Mouse (Mus musculus) liver, adult 2 months (tissue): ENCODE results near the gene Ldlrad3. TPM values are rescaled to one million over a fixed set of nuclear protein-coding genes. Genes with fewer than 3 reads are reported as not detected.

ENCODE experiments used
- DNase-seq: peaks from one replicate; pipeline ENCODE4 v3.0.0-alpha.2; 2011; ENCODE audit warnings: low read depth, low spot score; ENCODE audit errors: extremely low read depth
- H3K27ac ChIP-seq: fragments of 200-500 bp; replicated peaks from 2 replicates; pipeline ENCODE4 v1.5.1; 2012; ENCODE audit warnings: low read depth, mild to moderate bottlenecking, control low read depth, inconsistent platforms, low read length; ENCODE audit not compliant: insufficient read depth
- H3K27me3 ChIP-seq: fragments of 200-500 bp; 2 replicates; pipeline ENCODE4 v1.6.1; 2012; ENCODE audit warnings: mild to moderate bottlenecking, moderate library complexity, low read length, inconsistent platforms; ENCODE audit not compliant: control insufficient read depth, insufficient read depth
- H3K36me3 ChIP-seq: fragments of 200-500 bp; 2 replicates; pipeline ENCODE4 v1.6.1; 2012; ENCODE audit warnings: low read length, inconsistent platforms; ENCODE audit not compliant: control insufficient read depth, insufficient read depth
- H3K4me1 ChIP-seq: fragments of 200-500 bp; 2 replicates; pipeline ENCODE4 v1.6.1; 2011; ENCODE audit warnings: low read length; ENCODE audit not compliant: control insufficient read depth, insufficient read depth
- H3K4me3 ChIP-seq: fragments of 200-500 bp; 2 replicates; pipeline ENCODE4 v1.5.1; 2011; ENCODE audit warnings: low read depth, mild to moderate bottlenecking, control low read depth, low read length, moderate library complexity; ENCODE audit not compliant: insufficient read depth
- H3K79me2 ChIP-seq: fragments of 200-500 bp; 2 replicates; pipeline ENCODE4 v1.6.1; 2012; ENCODE audit warnings: inconsistent platforms, mild to moderate bottlenecking, low read length, moderate library complexity; ENCODE audit not compliant: control insufficient read depth, insufficient read depth
- H3K9ac ChIP-seq: fragments of 200-500 bp; 2 replicates; pipeline ENCODE4 v1.6.1; 2012; ENCODE audit warnings: low read depth, mild to moderate bottlenecking, control low read depth, inconsistent platforms, low read length
- CTCF ChIP-seq: fragments of 200-500 bp; IDR thresholded peaks from 2 replicates; pipeline ENCODE4 v1.5.1; 2011; ENCODE audit warnings: low read depth, low read length, control low read depth
- POLR2A ChIP-seq: fragments of 200-500 bp; IDR thresholded peaks from 2 replicates; pipeline ENCODE4 v1.6.1; 2011; ENCODE audit warnings: low read length, control low read depth; ENCODE audit not compliant: insufficient read depth; ENCODE audit errors: extremely low read depth
- WGBS: fragments of 180-500 bp; shearing (Covaris S2); methylation state at CpG from one replicate; pipeline ENCODE4 v1.1.7; 2018; 5-methylcytosine and 5-hydroxymethylcytosine counted together
- polyA plus RNA-seq: library from polyadenylated mRNA; depleted of rRNA; stranded (reverse); fragments of >200 nt; gene quantifications from 2 replicates; pipeline ENCODE4 v1.2.3, GENCODE M21; 2012
- total RNA-seq: library from RNA; depleted of rRNA; stranded (reverse); fragments of >200 nt; gene quantifications from 2 replicates; pipeline ENCODE4 v1.2.3, GENCODE M21; 2014

The Ldlrad3 gene
- total and polyA plus RNA-seq, 2 experiments: 2.8 to 4.5 TPM

GRCm38 (mm10) chr2:102119751-102120505 is 66.3 kb downstream of the Ldlrad3 start:
- DNase-seq: no peak
- Histone ChIP-seq H3K9ac (no peak overlapping the region), H3K27ac (no peak overlapping the region), H3K4me1 (0 out of 2 replicates have a peak, but pooled peaks cover 2% of the 10 kb centered on the region), H3K27me3 (no peaks in the 10 kb centered on the region), H3K4me3 (no peak overlapping the region), H3K79me2 (no peaks in the 10 kb centered on the region; the same call in 1 of the 2 replicates), H3K36me3 (no peaks in the 10 kb centered on the region)
- TF ChIP-seq CTCF (no peak), POLR2A (no peak)
- 81% methylated on average over 12 of the region's 12 CpGs for WGBS

GRCm38 (mm10) chr2:102118988-102119460 is 67.2 kb downstream of the Ldlrad3 start:
- no peaks in the 10 kb centered on the region for H3K27me3 ChIP-seq
- H3K4me1 ChIP-seq: peaks cover 6% of the 10 kb centered on the region
- no peak overlapping the region for H3K9ac ChIP-seq
- H3K4me3 ChIP-seq: no peak overlapping the region
- TF ChIP-seq CTCF: no peak
- no peak for TF ChIP-seq POLR2A
- DNase-seq: no peak
- H3K27ac ChIP-seq: no peak overlapping the region
- 79% methylated on average over 15 of the region's 15 CpGs for WGBS
- H3K36me3 ChIP-seq: no peaks in the 10 kb centered on the region
- no peaks in the 10 kb centered on the region; the same call in 1 of the 2 replicates for H3K79me2 ChIP-seq

- Histone ChIP-seq H3K4me1 (peaks cover 10% of the 10 kb centered on the region), H3K9ac (no peak overlapping the region), H3K79me2 (no peaks in the 10 kb centered on the region; the same call in 1 of the 2 replicates), H3K4me3 (no peak overlapping the region), H3K36me3 (no peaks in the 10 kb centered on the region), H3K27me3 (no peaks in the 10 kb centered on the region), H3K27ac (no peak overlapping the region)
- 85% methylated on average over 6 of the region's 6 CpGs for WGBS
- no peak for DNase-seq
- TF ChIP-seq CTCF (no peak), POLR2A (no peak)
Measured at GRCm38 (mm10) chr2:102117402-102117760, 68.8 kb downstream of the Ldlrad3 start.

- H3K4me3 ChIP-seq: no peak overlapping the region
- no peak overlapping the region for H3K27ac ChIP-seq
- WGBS: 73% methylated on average over 9 of the region's 9 CpGs
- H3K79me2 ChIP-seq: no peaks in the 10 kb centered on the region
- no peaks in the 10 kb centered on the region for H3K27me3 ChIP-seq
- H3K36me3 ChIP-seq: no peaks in the 10 kb centered on the region
- no peak for DNase-seq
- no peak overlapping the region for H3K9ac ChIP-seq
- TF ChIP-seq CTCF: no peak
- no peak for TF ChIP-seq POLR2A
- peaks cover 13% of the 10 kb centered on the region for H3K4me1 ChIP-seq
Measured at GRCm38 (mm10) chr2:102116521-102117401, 69.4 kb downstream of the Ldlrad3 start.

GRCm38 (mm10) chr2:102113801-102114200 is 72.4 kb downstream of the Ldlrad3 start:
- Histone ChIP-seq H3K9ac (no peak overlapping the region), H3K4me3 (peak overlapping the region; percentile 3), H3K79me2 (no peaks in the 10 kb centered on the region), H3K4me1 (peaks cover 13% of the 10 kb centered on the region), H3K36me3 (no peaks in the 10 kb centered on the region), H3K27ac (peak overlapping the region; percentile 34), H3K27me3 (no peaks in the 10 kb centered on the region)
- WGBS: 31% methylated on average over 3 of the region's 3 CpGs
- no peak for TF ChIP-seq POLR2A
- TF ChIP-seq CTCF: no peak
- peak; percentile 89 for DNase-seq

- TF ChIP-seq POLR2A: 0 out of 2 replicates have a peak, but pooled peaks have one; percentile 12
- no peak for TF ChIP-seq CTCF
- Histone ChIP-seq H3K79me2 (no peaks in the 10 kb centered on the region), H3K4me1 (peaks cover 13% of the 10 kb centered on the region), H3K27me3 (no peaks in the 10 kb centered on the region), H3K27ac (peak overlapping the region; percentile 34), H3K36me3 (no peaks in the 10 kb centered on the region), H3K4me3 (peak overlapping the region; percentile 3), H3K9ac (no peak overlapping the region)
- peak; percentile 92 for DNase-seq
- 20% methylated on average over 12 of the region's 12 CpGs for WGBS
Measured at GRCm38 (mm10) chr2:102113323-102113722, 72.9 kb downstream of the Ldlrad3 start.
